Mouse (Mus musculus) frontal cortex, adult 2 months (tissue): ENCODE results near the gene Comtd1. TPM values are rescaled to one million over a fixed set of nuclear protein-coding genes. Genes with fewer than 3 reads are reported as not detected.

Experiments
- DNase-seq, 2 experiments: peaks; one replicate each; pipeline ENCODE4 v3.0.0; 2022; ENCODE audit warnings: low spot score in 1 of 2; ENCODE audit errors: extremely low spot score in 1 of 2
- polyA plus RNA-seq: library from polyadenylated mRNA; depleted of rRNA; stranded (reverse); fragments of >200 nt; gene quantifications from 2 replicates; pipeline ENCODE4 v1.2.3, GENCODE M21; 2012; rRNA removed

Comtd1 gene
- polyA plus RNA-seq, 1 experiment: 31.3 TPM

DNA sequence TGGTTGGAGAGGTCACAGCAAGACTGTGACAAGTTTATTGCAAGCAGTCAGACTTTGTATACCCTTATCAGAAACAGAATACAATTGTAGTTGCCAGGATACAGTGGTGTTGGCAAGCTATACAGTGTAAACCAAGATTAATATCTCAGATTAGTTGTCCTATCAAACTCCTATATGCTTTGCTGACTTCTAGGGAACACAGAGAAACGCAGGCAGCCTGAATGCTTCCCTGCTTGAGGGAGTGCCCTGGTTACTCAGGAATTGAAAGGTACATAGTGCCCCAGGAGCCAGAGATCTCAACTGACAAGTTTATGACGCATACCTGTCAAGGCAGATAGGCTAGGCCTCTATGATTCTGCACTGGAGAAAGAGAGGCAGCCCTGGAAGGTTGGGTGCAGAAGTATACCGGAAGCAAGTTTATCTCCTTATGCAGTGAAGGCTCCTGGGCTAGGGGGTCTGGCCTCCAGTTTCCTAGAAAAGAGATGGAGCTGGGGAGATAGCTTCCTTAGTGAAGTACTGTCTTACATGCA lies 42.1 kb downstream of the Comtd1 start:
- DNase-seq: no peak

- DNase-seq: no peak
Observed at GRCm38 (mm10) chr14:21806203-21806602, 42.6 kb downstream of the Comtd1 start.

DNA sequence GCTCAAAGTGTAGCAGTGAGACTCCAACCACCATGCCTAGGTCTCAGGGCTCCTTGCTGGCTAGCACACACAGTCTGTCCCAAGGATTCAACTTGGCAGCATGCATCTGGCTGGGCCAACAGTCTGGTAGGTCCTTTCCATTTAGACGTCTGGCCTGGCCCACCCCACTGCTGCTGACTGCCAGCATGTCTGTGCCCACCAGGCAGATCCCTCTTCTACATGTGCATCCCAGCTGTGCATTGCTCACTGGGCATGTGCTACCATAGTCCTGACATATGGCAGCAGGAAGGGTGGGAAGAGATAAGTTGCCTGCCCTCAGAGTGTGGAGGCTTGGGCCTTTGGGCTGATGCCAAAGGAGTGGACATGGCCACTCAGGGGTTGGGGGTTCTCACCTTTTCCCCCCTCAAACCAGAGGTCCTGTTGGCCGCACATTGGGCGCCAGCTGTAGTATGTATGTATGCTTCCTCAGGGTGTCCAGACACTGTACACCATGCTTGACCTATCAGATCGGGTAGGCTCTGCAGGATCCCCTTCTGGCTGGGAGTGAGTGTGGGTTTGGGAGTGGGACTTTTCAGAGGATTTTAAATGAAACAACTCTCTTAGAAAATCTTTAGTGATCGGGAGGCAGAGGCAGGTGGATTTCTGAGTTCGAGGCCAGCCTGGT lies 46.1 kb downstream of the Comtd1 start:
- DNase-seq: no peak

DNA sequence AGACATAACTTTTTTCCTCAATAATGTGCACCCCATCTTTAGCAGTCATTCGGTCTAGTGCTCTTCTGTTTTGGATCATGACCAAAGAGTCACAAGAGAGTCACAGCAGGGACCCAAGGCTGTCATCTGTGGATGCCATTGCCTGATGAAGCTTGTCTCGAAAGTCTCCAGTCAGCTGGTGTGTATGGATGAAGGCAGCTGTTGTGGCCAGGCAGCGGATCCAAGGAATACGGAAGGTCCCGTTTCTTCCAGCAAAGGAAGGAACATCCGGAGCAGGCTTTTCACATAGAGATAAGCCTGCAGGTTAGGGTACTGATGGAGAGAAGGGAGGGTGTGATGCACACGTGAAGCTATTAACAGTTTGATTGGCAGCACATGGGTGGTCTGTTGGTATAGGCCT lies 47.2 kb downstream of the Comtd1 start:
- DNase-seq: no peak

DNA sequence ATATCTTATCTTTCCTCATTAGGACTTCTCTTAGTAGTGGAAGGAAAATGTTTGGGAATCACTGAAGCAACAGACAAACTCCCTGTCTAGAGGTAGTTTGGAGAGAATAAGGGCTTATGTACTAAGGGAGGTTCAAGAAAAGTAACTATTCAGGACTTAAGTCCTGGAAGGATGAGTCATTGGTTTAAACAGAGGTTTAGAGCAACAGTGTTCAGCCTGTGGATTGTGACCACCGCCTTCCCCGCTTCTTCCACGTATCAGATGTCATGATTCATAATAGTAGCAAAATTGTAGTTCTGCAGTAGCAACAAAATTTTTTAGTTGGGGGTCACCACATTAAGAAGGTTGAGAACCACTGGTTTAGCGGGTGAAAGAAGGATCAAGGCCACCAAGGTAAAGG lies 48.1 kb downstream of the Comtd1 start:
- DNase-seq: no peak

Other genes with a start within 250 kb of the Comtd1 start
- 0.27 and 0.38 TPM in 2 replicates for gene Dupd1, start 134.4 kb downstream of the Comtd1 start, polyA plus RNA-seq
- 34.1 and 40.5 TPM in 2 replicates for gene Samd8, start 98.4 kb downstream of the Comtd1 start, polyA plus RNA-seq
- gene Dusp13, start 97.8 kb downstream of the Comtd1 start, polyA plus RNA-seq: 0.96 and 1.2 TPM in 2 replicates
- 203 and 215 TPM in 2 replicates for gene Vdac2, start 23.7 kb downstream of the Comtd1 start, polyA plus RNA-seq
- 1.2 and 1.4 TPM in 2 replicates for gene Zfp503, start 140.6 kb upstream of the Comtd1 start, polyA plus RNA-seq
- 0.14 and 0.53 TPM in 2 replicates for gene Lrmda, start 170.7 kb upstream of the Comtd1 start, polyA plus RNA-seq